6 mouse cellular contexts compared by ENCODE assay signal in genomic region chr6:91278302-91278701, GRCm38 (mm10).
"Had no signal": no experiment of that assay in that cellular context is flagged by ENCODE, and none has a peak within 500 bp of the region (broad histone marks: within the 10 kb centered on the region; RNA-seq: fewer than 3 reads in every experiment).

No protein-coding gene starts in this region.

- H3K4me3 ChIP-seq: layer of hippocampus, adult 2 months; limb, embryonic 13.5 days; stomach, embryonic 15.5 days had no signal

- ATAC-seq: lung, postnatal 0 days had no signal

- H3K4me2 ChIP-seq: limb, embryonic 13.5 days; stomach, embryonic 15.5 days had no signal

- H3K36me3 ChIP-seq: stomach, embryonic 15.5 days had no signal

- H3K9me3 ChIP-seq: limb, embryonic 13.5 days; stomach, embryonic 15.5 days had no signal

- H3K9ac ChIP-seq: limb, embryonic 13.5 days; liver, embryonic 14.5 days; stomach, embryonic 15.5 days had no signal

- DNase-seq: lung, adult 18-20 months had no signal

- H3K27ac ChIP-seq: layer of hippocampus, adult 2 months; limb, embryonic 13.5 days; liver, embryonic 14.5 days; stomach, embryonic 15.5 days had no signal

- H3K4me1 ChIP-seq: stomach, embryonic 15.5 days had no signal
